Mouse (Mus musculus): ENCODE measurements around the gene Zglp1. TPM values are rescaled to one million over a fixed set of nuclear protein-coding genes. Genes with fewer than 3 reads are reported as not detected.

The Zglp1 gene
- polyA plus RNA-seq, 1 experiment from 2014 or later, result 0.45 TPM

- 0 out of 2 replicates have a peak, but pooled peaks cover 2% of the 10 kb centered on the region for H3K4me1 ChIP-seq (replicated peaks; ENCODE audit: control insufficient read depth, insufficient read depth, low read length)
- H3K4me2 ChIP-seq (replicated peaks; ENCODE audit: low read depth, low read length), result no peak overlapping the region
- no peak overlapping the region for H3K4me3 ChIP-seq (ENCODE audit: low read depth, low read length)
- H3K36me3 ChIP-seq (ENCODE audit: control insufficient read depth, insufficient read depth, low read length), result no peaks in the 10 kb centered on the region
- no peaks in the 10 kb centered on the region for H3K27me3 ChIP-seq (ENCODE audit: control insufficient read depth, insufficient read depth, low read length)
- DNase-seq (ENCODE audit: low spot score) (peak; percentile 21), ATAC-seq (ENCODE audit: low FRiP score) (no peak)
- no peak overlapping the region for H3K9ac ChIP-seq (ENCODE audit: low read depth, low read length)
- H3K9me3 ChIP-seq (ENCODE audit: control insufficient read depth, low read length), result no peaks in the 10 kb centered on the region
- no peak overlapping the region for H3K27ac ChIP-seq (ENCODE audit: low read depth, low read length)
- 46% methylated on average over 15 of the region's 15 CpGs for WGBS
Measured at GRCm38 (mm10) chr9:21100447-21101161, 33.7 kb upstream of the Zglp1 start.

- DNase-seq (ENCODE audit: low spot score), result no peak
- Histone ChIP-seq H3K4me2 (replicated peaks; ENCODE audit: low read depth, low read length) (no peak overlapping the region), H3K4me3 (ENCODE audit: low read depth, low read length) (no peak overlapping the region), H3K27me3 (ENCODE audit: control insufficient read depth, insufficient read depth, low read length) (no peaks in the 10 kb centered on the region), H3K9ac (ENCODE audit: low read depth, low read length) (no peak overlapping the region), H3K4me1 (replicated peaks; ENCODE audit: control insufficient read depth, insufficient read depth, low read length) (no peaks in the 10 kb centered on the region), H3K9me3 (ENCODE audit: control insufficient read depth, low read length) (no peaks in the 10 kb centered on the region), H3K36me3 (ENCODE audit: control insufficient read depth, insufficient read depth, low read length) (no peaks in the 10 kb centered on the region), H3K27ac (ENCODE audit: low read depth, low read length) (no peak overlapping the region)
- no peak for ATAC-seq (ENCODE audit: low FRiP score)
- 90% methylated on average over 8 of the region's 8 CpGs for WGBS
Measured at GRCm38 (mm10) chr9:21097793-21098192, 30.9 kb upstream of the Zglp1 start.

- no peaks in the 10 kb centered on the region for H3K9me3 ChIP-seq (ENCODE audit: control insufficient read depth, low read length)
- no peaks in the 10 kb centered on the region for H3K27me3 ChIP-seq (ENCODE audit: control insufficient read depth, insufficient read depth, low read length)
- H3K27ac ChIP-seq (ENCODE audit: low read depth, low read length), result no peak overlapping the region
- no peak overlapping the region for H3K9ac ChIP-seq (ENCODE audit: low read depth, low read length)
- no peak overlapping the region for H3K4me3 ChIP-seq (ENCODE audit: low read depth, low read length)
- H3K4me2 ChIP-seq (replicated peaks; ENCODE audit: low read depth, low read length), result no peak overlapping the region
- H3K36me3 ChIP-seq (ENCODE audit: control insufficient read depth, insufficient read depth, low read length), result no peaks in the 10 kb centered on the region
- ATAC-seq (ENCODE audit: low FRiP score) (no peak), DNase-seq (ENCODE audit: low spot score) (no peak)
- WGBS, result 91% methylated on average over 4 of the region's 4 CpGs
- no peaks in the 10 kb centered on the region; the same call in 1 of the 2 replicates for H3K4me1 ChIP-seq (replicated peaks; ENCODE audit: control insufficient read depth, insufficient read depth, low read length)
Measured at GRCm38 (mm10) chr9:21095958-21096357, 29.1 kb upstream of the Zglp1 start.

- Histone ChIP-seq H3K4me3 (ENCODE audit: low read depth, low read length) (no peak overlapping the region), H3K9ac (ENCODE audit: low read depth, low read length) (no peak overlapping the region), H3K27me3 (ENCODE audit: control insufficient read depth, insufficient read depth, low read length) (no peaks in the 10 kb centered on the region), H3K36me3 (ENCODE audit: control insufficient read depth, insufficient read depth, low read length) (no peaks in the 10 kb centered on the region), H3K4me2 (replicated peaks; ENCODE audit: low read depth, low read length) (no peak overlapping the region), H3K9me3 (ENCODE audit: control insufficient read depth, low read length) (no peaks in the 10 kb centered on the region), H3K4me1 (replicated peaks; ENCODE audit: control insufficient read depth, insufficient read depth, low read length) (peaks cover 5% of the 10 kb centered on the region; the same call in 1 of the 2 replicates), H3K27ac (ENCODE audit: low read depth, low read length) (no peak overlapping the region)
- 96% methylated on average over 9 of the region's 9 CpGs for WGBS
- DNase-seq (ENCODE audit: low spot score) (no peak), ATAC-seq (ENCODE audit: low FRiP score) (no peak)
Measured at GRCm38 (mm10) chr9:21093423-21093822, 26.5 kb upstream of the Zglp1 start.

- H3K4me2 ChIP-seq (replicated peaks; ENCODE audit: low read depth, low read length), result peak within 1 kb of the TSS; percentile 73
- peak within 1 kb of the TSS; percentile 70 for H3K4me3 ChIP-seq (ENCODE audit: low read depth, low read length)
- peaks cover 5% of the 10 kb centered on the region; the same call in 1 of the 2 replicates for H3K4me1 ChIP-seq (replicated peaks; ENCODE audit: control insufficient read depth, insufficient read depth, low read length)
- under 1% methylated on average over 54 of the region's 54 CpGs for WGBS
- H3K27ac ChIP-seq (ENCODE audit: low read depth, low read length), result peak within 1 kb of the TSS; percentile 86
- H3K36me3 ChIP-seq (ENCODE audit: control insufficient read depth, insufficient read depth, low read length), result no peaks in the 10 kb centered on the region
- H3K9me3 ChIP-seq (ENCODE audit: control insufficient read depth, low read length), result no peaks in the 10 kb centered on the region
- DNase-seq (ENCODE audit: low spot score) (peak; percentile 98), ATAC-seq (ENCODE audit: low FRiP score) (peak; percentile 99)
- H3K27me3 ChIP-seq (ENCODE audit: control insufficient read depth, insufficient read depth, low read length), result no peaks in the 10 kb centered on the region
- H3K9ac ChIP-seq (ENCODE audit: low read depth, low read length), result peak within 1 kb of the TSS; percentile 83
Measured at GRCm38 (mm10) chr9:21091707-21092320, 24.9 kb upstream of the Zglp1 start, which contains the start of the genes Gm38431 and Raver1. Gm38431 (minus strand) TSS chr9:21091997. Raver1 (minus strand) TSS chr9:21092008.

- Histone ChIP-seq H3K4me1 (replicated peaks; ENCODE audit: control insufficient read depth, insufficient read depth, low read length) (peaks cover 5% of the 10 kb centered on the region; the same call in 1 of the 2 replicates), H3K9ac (ENCODE audit: low read depth, low read length) (peak overlapping the region; percentile 83), H3K4me3 (ENCODE audit: low read depth, low read length) (peak overlapping the region; percentile 70), H3K36me3 (ENCODE audit: control insufficient read depth, insufficient read depth, low read length) (peaks cover 2% of the 10 kb centered on the region; the same call in 1 of the 2 replicates), H3K4me2 (replicated peaks; ENCODE audit: low read depth, low read length) (peak overlapping the region; percentile 73), H3K27ac (ENCODE audit: low read depth, low read length) (peak overlapping the region; percentile 86), H3K27me3 (ENCODE audit: control insufficient read depth, insufficient read depth, low read length) (no peaks in the 10 kb centered on the region), H3K9me3 (ENCODE audit: control insufficient read depth, low read length) (no peaks in the 10 kb centered on the region)
- ATAC-seq (ENCODE audit: low FRiP score), result no peak; the same call in 1 of the 2 replicates
- 4% methylated on average over 24 of the region's 24 CpGs for WGBS
- no peak for DNase-seq (ENCODE audit: low spot score)
Measured at GRCm38 (mm10) chr9:21090972-21091706, 24.2 kb upstream of the Zglp1 start.

- ATAC-seq (ENCODE audit: low FRiP score) (no peak), DNase-seq (ENCODE audit: low spot score) (no peak)
- peak overlapping the region; percentile 73 for H3K4me2 ChIP-seq (replicated peaks; ENCODE audit: low read depth, low read length)
- peak overlapping the region; percentile 70 for H3K4me3 ChIP-seq (ENCODE audit: low read depth, low read length)
- H3K4me1 ChIP-seq (replicated peaks; ENCODE audit: control insufficient read depth, insufficient read depth, low read length), result peaks cover 5% of the 10 kb centered on the region; the same call in 1 of the 2 replicates
- no peaks in the 10 kb centered on the region for H3K9me3 ChIP-seq (ENCODE audit: control insufficient read depth, low read length)
- 91% methylated on average over 1 of the region's 1 CpGs for WGBS
- no peak overlapping the region for H3K27ac ChIP-seq (ENCODE audit: low read depth, low read length)
- no peaks in the 10 kb centered on the region for H3K27me3 ChIP-seq (ENCODE audit: control insufficient read depth, insufficient read depth, low read length)
- H3K36me3 ChIP-seq (ENCODE audit: control insufficient read depth, insufficient read depth, low read length), result peaks cover 2% of the 10 kb centered on the region; the same call in 1 of the 2 replicates
- peak overlapping the region; percentile 83 for H3K9ac ChIP-seq (ENCODE audit: low read depth, low read length)
Measured at GRCm38 (mm10) chr9:21090537-21090936, 23.6 kb upstream of the Zglp1 start.

GRCm38 (mm10) chr9:21083324-21083723 is 16.4 kb upstream of the Zglp1 start:
- no peaks in the 10 kb centered on the region for H3K4me1 ChIP-seq (replicated peaks; ENCODE audit: control insufficient read depth, insufficient read depth, low read length)
- no peak for ATAC-seq (ENCODE audit: low FRiP score)
- H3K4me3 ChIP-seq (ENCODE audit: low read depth, low read length), result no peak overlapping the region
- H3K9ac ChIP-seq (ENCODE audit: low read depth, low read length), result no peak overlapping the region
- H3K27me3 ChIP-seq (ENCODE audit: control insufficient read depth, insufficient read depth, low read length), result no peaks in the 10 kb centered on the region
- no peak overlapping the region for H3K4me2 ChIP-seq (replicated peaks; ENCODE audit: low read depth, low read length)
- H3K9me3 ChIP-seq (ENCODE audit: control insufficient read depth, low read length), result no peaks in the 10 kb centered on the region
- peaks cover 22% of the 10 kb centered on the region for H3K36me3 ChIP-seq (ENCODE audit: control insufficient read depth, insufficient read depth, low read length)
- no peak for DNase-seq (ENCODE audit: low spot score)
- H3K27ac ChIP-seq (ENCODE audit: low read depth, low read length), result no peak overlapping the region
- 95% methylated on average over 3 of the region's 3 CpGs for WGBS

Measured in hindbrain, embryonic 11.5 days (tissue).